Mouse (Mus musculus) adrenal gland, adult 2 months (tissue): ENCODE results near the gene Usp2. TPM values are rescaled to one million over a fixed set of nuclear protein-coding genes. Genes with fewer than 3 reads are reported as not detected.

Experiments
- DNase-seq: peaks from one replicate; pipeline ENCODE4 v3.0.0; 2021
- polyA plus RNA-seq: library from polyadenylated mRNA; depleted of rRNA; stranded (reverse); fragments of >200 nt; gene quantifications from 2 replicates; pipeline ENCODE4 v1.2.3, GENCODE M21; 2012
- total RNA-seq, 2 experiments: library from RNA; stranded (reverse); gene quantifications; 2 replicates each; pipeline ENCODE4 v1.2.3; 2021

The Usp2 gene
- total and polyA plus RNA-seq, 3 experiments, result 15.2 to 60.9 (median 33.7) TPM

DNA sequence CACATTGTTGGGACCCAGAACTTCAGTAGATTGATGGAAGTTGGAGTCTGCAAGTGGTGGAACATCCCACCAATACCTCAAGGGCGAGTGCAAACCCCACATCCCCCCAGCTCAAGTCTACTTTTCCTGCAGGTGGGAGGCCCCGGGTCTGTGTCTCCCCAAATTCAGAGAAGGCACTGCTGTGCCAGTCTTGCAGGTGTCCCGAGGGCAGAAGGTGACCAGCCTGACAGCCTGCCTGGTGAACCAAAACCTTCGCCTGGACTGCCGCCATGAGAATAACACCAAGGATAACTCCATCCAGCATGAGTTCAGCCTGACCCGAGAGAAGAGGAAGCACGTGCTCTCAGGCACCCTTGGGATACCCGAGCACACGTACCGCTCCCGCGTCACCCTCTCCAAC, 20.4 kb upstream of the Usp2 start:
- no peak for DNase-seq

DNA sequence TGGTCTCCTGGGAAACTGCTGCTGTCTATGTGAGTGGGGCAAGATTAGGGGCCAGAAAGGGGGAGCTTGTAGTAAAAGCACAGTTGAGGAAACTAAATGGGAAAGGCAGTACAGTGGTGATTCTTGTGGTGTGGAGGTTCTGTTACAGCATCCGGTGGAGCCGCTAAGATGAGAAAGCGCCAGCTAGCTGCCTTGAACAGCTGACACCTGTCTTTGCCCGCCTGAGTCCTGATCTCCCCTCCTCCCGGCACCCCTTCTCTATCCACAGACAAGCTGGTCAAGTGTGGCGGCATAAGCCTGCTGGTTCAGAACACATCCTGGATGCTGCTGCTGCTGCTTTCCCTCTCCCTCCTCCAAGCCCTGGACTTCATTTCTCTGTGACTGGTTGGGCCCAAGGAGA, 19.8 kb upstream of the Usp2 start:
- DNase-seq, result no peak

DNA sequence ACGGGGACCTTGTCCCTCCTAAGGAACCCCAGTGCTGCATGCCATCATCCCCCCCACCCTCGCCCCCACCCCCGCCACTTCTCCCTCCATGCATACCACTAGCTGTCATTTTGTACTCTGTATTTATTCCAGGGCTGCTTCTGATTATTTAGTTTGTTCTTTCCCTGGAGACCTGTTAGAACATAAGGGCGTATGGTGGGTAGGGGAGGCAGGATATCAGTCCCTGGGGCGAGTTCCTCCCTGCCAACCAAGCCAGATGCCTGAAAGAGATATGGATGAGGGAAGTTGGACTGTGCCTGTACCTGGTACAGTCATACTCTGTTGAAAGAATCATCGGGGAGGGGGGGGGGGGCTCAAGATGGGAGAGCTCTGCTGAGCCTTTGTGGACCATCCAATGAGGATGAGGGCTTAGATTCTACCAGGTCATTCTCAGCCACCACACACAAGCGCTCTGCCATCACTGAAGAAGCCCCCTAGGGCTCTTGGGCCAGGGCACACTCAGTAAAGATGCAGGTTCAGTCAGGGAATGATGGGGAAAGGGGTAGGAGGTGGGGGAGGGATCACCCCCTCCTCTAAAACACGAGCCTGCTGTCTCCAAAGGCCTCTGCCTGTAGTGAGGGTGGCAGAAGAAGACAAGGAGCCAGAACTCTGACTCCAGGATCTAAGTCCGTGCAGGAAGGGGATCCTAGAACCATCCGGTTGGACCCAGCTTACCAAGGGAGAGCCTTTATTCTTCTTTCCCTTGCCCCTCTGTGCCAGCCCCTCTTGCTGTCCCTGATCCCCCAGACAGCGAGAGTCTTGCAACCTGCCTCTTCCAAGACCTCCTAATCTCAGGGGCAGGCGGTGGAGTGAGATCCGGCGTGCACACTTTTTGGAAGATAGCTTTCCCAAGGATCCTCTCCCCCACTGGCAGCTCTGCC, 19.0 kb upstream of the Usp2 start:
- DNase-seq, result no peak

DNA sequence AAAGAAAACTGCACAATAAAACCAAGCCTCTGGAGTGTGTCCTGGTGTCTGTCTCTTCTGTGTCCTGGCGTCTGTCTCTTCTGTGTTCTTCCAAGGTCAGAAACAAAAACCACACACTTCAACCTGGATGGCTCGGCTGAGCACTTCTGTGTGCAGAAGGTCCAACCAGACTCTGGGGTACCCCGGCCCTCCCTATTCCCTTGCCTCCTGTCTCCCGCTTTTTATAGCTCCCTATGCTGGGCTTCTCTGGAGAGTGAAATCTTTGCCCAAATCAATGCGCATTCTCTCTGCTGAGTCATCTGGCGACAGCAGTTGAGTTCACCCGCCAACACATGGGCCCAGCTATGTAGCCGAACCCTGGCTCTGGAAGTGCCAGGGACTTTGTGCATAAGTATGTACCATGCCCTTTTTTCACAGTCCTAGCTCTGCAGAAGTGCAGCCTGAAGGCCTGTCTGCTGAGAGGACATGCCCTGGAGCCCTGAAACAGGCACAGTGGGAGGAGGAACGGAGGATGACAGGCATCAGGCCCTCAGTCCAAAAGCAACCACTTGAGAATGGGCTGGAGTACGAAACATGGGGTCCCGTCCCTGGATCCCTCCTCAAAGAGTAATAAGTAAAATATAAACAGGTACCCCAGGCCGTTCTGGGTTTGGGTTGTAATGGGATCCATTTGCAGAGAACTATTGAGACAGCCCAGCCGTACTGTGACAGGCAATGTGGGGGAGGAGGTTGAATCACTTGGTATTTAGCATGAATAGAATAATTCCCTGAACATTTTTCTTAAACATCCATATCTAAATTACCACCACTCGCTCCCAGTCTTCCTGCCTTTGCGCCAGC, 18.1 kb upstream of the Usp2 start:
- DNase-seq, result peak; percentile 9

DNA sequence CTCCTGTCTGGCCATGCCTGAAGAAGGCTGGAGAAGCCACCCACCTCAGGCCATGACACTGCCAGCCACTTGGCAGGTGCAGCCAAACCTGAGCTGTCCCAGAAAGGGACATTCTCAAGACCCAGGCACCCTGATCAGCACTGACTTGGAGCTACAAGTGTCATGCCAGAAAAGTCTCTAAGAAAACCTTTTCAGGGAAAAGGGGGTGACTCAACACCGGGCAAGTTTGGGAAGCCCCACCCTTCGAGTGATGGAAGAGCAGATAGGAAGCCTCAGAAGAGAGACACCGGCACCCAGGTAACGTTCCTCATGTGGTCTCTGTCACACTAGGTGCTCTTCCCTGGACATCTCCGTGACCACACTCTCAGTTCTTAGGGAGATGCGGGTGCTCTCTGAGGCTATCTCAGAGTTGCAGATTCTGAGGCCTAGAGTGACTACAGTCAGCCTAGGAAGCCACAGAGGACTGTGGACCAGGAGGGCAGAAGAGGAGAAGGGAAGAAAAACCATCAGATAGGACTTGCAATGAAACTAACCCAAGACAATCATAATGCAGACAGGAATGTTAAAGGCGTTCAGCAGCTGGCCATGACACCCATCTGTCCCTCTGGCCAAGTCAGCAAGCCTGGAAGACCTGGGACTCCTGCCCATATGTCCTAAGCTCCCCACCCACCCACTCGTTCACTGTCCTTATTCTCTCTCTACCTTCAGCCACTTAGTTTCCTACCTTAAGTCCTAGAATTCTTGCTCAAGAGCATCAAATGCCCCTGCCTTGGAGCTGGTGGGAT, 17.2 kb upstream of the Usp2 start:
- no peak for DNase-seq

DNA sequence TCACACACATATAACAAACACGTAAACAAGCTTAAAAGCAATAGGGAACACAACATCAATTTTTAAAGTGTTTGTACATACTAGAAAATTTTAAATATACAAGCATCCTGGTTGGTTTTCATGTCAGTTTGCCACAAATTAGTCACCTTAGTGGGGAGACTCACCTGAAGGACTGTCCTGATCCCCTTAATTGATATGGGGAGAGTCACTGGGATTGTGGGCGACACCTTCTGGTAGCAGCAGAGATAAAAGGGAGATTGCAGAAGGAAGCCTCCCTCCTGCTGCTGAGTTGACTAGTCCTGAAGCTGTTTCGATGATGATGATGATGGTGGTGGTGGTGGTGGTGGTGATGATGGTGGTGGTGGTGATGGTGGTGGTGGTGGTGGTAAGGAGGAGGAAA, 14.0 kb upstream of the Usp2 start:
- DNase-seq, result no peak

DNA sequence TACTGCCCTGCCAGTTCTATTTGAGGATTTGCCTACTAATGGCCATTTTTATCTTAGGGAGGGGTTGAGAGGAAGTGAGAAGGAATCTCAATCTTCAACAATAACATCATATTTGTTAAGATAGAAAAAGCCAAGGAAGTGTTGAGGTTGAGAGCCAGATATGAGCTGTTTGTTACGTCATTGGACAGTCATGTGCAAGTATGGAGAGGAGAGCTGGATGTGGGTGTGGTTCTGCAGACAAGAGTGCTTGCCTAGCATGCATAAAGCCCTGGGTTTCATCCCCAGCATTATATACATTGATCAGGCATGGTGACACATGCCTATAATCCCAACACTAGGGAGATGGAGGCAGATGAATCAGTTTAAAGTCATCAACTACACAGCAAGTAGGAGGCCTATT, 12.9 kb upstream of the Usp2 start:
- DNase-seq, result no peak

DNA sequence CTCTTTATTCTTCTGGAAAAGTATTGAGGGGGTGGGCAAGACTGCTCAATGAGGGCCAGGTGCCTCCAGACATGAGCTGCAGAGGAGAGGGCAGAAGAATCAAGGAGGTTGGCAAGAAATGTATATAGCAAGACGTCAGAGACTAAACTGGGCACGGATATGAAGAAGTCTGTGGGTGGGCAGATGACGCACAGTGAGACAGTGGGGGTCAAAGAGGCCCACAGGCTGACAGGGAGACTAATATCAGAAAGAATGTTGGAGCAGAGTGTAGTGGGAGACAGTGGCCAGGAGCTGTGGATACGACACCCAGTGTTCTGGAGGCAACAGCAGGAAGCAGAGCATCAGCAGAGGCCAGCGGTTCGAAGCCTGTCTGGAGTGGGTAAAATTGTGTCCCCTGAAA, 8.2 kb upstream of the Usp2 start:
- no peak for DNase-seq

DNA sequence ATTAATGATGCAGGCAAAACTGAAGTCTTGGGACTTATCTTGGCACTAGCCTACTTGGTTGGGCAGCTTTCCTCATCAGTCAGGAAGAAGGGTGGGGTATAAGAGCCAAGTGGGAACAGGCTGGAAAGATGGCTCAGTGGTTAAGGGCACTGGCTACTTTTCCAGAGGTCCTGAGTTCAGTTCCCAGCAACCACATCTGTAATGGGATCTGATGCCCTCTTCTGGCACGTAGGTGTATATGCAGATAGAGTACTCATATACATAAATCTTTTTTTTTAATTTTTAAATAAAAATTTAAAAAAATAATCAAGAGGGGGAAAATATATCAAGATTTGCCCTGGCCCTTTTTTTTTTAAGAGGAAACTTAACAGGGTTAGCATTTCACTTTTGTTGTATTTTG, 1.6 kb upstream of the Usp2 start:
- no peak for DNase-seq

DNA sequence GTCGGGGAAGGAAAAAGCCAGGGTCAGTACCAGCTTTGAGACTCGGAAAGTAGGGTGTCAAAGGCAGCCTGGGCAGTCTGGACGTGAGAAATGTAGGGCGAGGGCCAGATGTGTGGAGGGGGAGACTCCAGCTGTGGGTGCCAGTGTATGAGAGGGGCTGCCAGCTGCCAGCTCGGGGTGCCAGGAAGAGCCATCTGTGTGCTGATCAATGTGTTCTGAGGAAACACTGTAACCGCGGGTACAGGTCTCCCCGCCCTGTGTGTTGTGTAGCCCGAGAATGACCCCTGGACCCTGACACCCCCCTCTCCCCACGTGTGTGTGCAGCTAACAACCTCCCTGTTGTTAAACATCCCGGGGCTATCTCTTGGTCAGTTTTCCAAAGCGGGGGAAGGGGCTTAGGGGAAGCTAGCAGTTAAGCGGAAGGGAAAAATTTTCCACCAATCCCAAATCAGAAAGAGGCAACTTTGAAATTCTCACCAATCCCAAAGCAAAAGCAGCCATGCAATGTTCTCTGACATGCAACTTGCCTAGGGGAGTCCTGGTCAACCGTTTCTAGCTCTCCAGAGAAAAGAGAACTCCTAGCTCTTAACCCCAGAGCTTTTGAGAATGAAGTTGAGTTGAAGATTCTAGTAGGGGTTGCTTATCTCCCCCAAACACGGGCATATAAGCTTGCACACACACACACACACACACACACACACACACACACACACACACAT, 579 bp downstream of the Usp2 start:
- DNase-seq, result peak; percentile 43

DNA sequence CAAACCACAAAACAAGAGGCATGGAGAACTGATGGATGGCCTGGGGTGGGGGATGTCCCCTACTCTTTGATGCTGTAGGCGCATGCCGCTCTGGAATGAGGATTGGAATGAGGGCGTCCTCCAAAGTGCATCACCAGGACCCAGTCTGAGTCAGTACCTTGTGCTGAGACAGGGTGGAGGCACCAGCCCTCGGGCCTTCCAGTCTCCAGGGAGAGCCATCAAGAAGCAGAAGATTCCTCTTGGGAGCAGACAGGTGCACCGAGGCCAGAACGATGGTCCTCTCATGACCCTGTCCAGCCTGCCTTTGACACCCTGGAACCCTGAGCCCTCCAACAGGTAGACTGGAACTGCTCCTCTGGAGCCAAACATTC, 1.1 kb downstream of the Usp2 start:
- DNase-seq, result peak; percentile 49

DNA sequence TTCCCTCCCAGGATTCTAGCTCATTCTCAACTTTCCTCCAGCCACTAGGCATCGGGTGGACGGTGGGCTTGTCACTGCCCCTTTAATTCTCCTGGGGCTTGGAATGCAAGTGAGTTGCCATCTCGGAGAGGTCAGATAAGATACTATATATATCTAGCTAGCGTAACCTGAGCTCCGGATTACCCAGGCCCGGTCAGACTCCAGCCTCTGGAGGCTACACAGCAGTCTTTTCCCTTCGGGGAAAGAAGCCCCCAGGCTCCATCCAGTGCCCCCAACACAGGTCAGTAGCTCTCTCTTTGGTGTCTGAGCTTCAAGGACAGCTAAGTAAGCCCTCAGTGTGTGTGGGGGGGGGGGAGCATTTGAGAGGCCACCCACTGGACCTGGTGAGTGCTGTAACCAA, 2.4 kb downstream of the Usp2 start:
- no peak for DNase-seq

DNA sequence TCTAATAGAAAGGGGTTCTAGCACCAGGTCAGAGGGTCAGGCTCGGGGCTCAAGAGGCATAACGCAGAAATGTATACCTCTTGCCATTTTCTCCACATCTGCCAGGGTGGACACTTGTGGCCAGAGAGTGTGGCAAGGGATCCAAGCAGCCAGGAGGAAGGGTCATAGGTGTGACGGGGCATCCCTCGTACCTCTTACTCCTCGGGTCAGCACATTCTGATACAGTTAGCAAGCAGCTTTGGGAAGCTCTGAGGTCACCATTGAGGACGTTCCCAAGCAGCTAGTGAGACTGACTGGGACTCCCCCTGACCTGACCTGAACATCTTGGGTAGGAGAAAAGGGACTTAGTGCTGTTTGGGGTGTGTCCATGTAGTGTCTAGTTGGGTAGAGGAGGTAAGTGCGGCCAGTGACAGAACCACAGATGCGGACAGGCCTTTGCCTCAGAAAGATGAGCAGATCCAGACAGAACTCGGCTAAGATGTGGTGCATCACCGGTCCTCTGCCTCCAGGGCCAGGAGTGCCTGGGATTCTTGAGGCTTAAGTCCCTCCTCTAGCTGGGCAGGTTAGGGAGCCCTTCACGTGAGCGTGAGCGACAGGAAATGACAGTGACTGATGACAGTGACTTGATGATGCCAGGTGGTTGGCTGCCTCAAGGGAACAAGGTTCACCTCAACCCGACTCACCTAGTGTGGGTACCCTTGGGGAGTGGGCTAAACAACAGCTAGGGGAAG, 3.5 kb downstream of the Usp2 start:
- no peak for DNase-seq

DNA sequence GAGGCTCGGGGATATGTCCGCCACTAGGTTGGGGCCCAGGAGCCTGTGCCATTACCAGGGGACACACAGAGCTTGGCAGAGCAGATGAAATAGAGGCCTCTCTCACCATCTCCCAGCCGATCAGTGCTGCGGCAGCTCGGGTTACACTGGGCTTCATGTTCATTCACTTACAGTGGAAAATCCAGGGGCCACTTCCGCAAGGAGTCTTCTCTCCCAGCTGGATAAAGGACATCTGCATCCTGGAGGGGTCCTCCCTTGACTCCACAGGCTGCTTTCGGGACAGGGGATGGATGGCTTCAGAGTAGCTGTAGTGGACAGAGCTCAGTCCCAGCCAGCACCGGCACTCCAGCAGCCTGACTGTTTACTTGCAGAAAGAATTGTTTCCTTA, 4.0 kb downstream of the Usp2 start:
- no peak for DNase-seq

DNA sequence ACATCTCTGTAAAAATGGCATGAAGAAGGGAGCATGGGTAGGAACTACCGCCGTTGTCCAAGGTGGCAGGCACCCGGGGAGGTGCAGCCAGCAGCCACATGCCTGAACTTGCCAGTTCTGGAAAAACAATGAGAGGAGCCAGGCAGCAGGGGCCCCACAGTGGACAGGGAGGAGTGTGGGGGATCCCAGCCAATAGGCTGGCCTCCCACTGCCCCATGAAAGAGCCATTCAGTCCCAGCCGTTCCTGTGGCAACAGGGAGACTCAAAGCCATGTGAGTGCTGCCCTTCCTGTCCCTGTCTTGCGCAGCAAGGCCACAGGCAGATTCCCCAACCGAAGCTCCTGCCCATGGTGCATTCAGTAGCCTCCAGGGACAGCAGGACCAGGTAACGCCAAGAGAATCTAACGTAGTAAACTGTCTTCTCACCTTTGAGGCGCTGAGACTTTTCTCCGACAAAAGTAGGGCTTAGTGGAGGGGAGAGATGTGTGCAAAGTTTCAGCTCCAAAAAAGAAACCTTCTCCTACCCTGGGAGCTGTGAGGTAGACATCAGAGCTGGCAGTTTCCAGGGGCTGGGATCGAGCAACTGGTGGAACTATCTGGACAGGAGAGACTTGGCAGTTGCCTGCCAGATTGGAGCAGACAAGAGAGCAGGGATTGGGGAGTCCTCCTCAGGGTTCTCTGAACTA, 5.2 kb downstream of the Usp2 start:
- DNase-seq, result peak; percentile 70

DNA sequence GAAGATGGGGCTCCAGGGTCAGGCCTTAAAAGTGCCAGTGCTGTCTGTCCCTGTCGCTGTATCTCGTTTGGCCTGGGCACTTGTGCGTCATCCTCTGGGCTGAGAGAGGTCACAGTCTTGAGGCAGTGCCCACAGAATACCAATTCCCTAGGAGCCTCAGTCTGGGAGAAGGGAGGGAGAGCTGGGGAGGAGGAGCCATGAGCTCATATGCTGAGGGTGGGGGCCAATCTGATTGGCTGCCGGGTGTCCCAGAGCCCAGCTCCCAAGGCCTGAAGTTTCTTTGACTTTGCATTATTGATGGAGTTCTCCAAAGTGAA, 5.7 kb downstream of the Usp2 start:
- peak; percentile 90 for DNase-seq

DNA sequence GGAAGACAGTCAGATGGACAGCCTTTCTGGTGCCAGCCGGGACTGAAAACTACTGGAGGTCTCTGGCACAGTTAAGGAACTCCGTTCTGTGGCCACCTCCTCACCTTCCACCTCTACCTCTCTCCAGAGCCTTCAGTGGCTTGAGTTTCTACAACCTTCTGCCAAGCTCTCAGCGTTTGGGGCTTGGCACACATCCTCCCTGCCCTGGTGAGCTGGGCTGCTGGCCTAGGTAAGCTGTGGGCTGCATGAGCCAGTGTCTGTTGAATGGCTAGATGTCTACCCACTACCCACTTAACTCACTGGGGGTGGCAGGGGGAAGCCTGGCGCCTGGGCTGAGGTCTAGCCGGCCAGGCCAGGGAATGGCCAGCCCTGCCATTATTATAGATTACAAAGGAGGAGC, 6.3 kb downstream of the Usp2 start:
- no peak for DNase-seq

DNA sequence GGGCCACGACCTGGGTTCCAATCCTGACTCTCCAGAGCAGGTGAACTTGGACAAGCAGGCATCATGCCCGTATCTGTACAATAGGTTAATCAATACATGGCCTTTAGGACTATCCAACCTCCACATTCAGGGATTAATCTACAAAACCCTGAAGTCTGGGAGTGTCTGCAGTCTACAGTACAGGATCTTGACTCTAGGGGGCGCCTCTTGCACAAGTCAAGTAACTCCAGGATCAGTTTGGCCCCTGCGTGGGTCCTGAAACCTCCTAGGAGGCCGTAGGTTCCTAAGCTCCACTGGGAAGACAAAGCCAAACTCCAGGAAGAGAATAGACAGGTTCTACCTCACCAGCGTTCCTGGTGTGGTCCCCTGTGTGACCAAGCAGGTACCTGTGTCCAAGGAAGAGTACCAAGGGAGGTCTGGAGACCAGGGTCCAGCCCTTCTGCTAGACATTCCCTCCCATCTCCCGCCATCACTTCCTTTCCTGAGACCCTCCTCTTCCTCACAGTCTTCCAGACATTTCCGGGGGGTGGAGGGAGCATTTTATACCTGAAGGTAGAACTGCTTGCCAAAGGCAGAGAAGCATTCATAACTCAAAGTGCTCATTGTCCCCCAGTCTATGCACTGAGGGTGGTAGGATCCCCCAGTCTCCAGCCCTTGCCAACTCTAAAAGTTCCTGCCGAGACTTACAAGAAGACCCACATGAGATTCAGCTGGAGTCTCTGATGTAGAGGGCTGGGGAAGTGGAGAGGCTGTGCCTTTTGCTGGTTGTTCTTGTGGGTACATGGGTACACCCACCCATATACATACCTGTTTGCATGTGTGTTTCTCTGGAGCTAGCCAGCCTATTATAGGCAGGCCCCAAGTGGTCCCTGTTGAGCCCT, 7.8 kb downstream of the Usp2 start:
- no peak for DNase-seq

DNA sequence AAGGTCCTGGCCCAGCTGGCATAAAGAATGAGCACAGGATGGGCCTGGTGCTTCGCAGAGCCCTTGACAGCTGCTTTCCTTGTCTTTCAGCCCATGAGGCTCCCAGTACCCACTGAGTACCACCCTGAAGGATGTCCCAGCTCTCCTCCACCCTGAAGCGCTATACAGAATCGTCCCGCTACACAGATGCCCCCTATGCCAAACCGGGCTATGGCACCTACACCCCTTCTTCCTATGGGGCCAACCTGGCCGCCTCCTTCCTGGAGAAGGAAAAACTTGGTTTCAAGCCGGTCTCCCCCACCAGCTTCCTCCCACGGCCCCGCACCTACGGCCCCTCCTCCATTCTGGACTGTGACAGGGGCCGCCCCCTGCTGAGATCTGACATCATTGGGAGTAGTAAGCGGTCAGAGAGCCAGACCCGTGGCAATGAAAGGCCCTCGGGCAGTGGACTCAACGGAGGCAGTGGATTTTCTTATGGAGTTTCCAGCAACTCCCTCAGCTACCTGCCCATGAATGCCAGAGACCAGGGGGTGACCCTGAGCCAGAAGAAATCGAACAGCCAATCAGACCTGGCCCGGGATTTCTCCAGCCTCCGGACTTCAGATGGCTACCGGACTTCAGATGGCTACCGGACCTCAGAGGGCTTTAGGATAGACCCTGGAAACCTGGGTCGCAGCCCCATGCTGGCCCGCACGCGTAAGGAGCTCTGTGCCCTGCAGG, 8.6 kb downstream of the Usp2 start:
- no peak for DNase-seq
